Mouse (Mus musculus) ES-E14 (cell line): ENCODE results near the gene Eif4e3.

Source experiments
- CHD2 ChIP-seq: IDR thresholded peaks from 2 replicates; pipeline ENCODE4 v1.6.1; 2014; ENCODE audit warnings: mild to moderate bottlenecking, low read depth, low read length, inconsistent platforms
- MAFK ChIP-seq: IDR thresholded peaks from 2 replicates; pipeline ENCODE4 v1.6.1; 2014; ENCODE audit warnings: mild to moderate bottlenecking, low read depth, low read length, inconsistent platforms; ENCODE audit not compliant: insufficient read depth
- ZC3H11A ChIP-seq: IDR thresholded peaks from 2 replicates; pipeline ENCODE4 v1.6.1; 2012; ENCODE audit warnings: low read depth, mild to moderate bottlenecking, inconsistent platforms, low read length, borderline replicate concordance
- ZNF384 ChIP-seq: IDR thresholded peaks from 2 replicates; pipeline ENCODE4 v1.6.1; 2012; ENCODE audit warnings: low read depth, low read length, inconsistent platforms

DNA sequence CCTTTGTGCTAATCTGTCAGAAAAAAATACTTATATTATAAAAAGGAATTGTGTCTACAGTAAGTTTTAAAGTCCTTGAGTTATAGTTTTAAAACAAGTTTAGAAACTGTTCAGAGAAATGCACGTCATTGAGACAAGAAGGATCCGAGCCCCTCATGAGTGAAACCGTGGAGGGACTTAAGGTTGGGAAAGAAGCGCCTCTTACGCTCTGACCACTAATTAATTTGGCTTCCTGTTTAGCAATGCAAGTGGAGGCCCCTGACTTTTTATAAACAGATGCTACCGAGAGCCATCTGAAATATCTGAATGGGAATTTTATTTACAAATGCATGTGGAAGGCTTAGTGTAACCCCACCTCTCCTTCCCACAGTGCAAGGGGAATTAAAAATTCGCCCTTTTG is 41.3 kb downstream of the Eif4e3 start:
- TF ChIP-seq ZC3H11A (no peak), ZNF384 (no peak), MAFK (no peak), CHD2 (no peak)
